Mouse (Mus musculus) liver, postnatal 0 days (tissue): ENCODE measurements around the gene Spaca7.

ENCODE experiments used
- CTCF ChIP-seq: sonication (generic); IDR thresholded peaks from 2 replicates; pipeline ENCODE4 v1.5.1; 2016; ENCODE audit warnings: antibody characterized with exemption, low read depth
- EP300 ChIP-seq: IDR thresholded peaks from 2 replicates; pipeline ENCODE4 v1.6.1; 2016; ENCODE audit warnings: antibody characterized with exemption, low read depth, mild to moderate bottlenecking

DNA sequence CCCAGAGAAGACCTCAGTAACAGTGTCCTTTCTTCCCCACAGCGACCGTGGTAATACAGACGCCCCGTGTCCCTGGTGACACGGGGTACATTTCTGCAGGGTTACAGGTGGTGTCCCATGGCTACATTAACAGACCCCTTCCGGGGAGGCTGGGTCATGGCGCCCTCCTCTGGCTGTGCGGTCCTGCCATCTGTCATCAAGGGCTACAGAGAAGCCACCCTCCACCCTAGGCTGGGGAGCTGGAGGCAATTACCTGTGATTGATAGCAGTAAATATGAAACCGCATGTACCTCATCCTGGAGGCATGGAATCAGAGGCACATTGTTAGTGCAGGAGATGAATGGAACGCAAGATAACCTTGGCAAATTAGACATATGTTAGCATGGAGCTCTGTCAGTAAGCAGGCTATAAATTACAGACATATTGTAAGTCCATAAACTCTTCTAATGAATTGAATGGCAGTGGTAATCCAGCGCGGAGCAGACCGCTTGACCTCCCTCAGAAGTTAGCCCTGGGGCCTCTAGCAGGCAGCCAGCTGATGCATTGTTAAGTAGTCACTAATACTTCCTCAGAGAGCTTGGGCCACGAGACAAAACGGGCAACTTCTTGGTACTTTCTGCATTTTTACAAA is 17.2 kb upstream of the Spaca7 start:
- TF ChIP-seq CTCF (0 out of 2 replicates have a peak, but pooled peaks have one; percentile 13), EP300 (no peak)
